Mouse (Mus musculus) liver, adult 2 months (tissue): ENCODE measurements around the gene Hist2h3c2.

Experiments used
- CTCF ChIP-seq: fragments of 200-500 bp; IDR thresholded peaks from 2 replicates; pipeline ENCODE4 v1.5.1; 2011; ENCODE audit warnings: low read depth, low read length, control low read depth
- POLR2A ChIP-seq: fragments of 200-500 bp; IDR thresholded peaks from 2 replicates; pipeline ENCODE4 v1.6.1; 2011; ENCODE audit warnings: low read length, control low read depth; ENCODE audit not compliant: insufficient read depth; ENCODE audit errors: extremely low read depth

DNA sequence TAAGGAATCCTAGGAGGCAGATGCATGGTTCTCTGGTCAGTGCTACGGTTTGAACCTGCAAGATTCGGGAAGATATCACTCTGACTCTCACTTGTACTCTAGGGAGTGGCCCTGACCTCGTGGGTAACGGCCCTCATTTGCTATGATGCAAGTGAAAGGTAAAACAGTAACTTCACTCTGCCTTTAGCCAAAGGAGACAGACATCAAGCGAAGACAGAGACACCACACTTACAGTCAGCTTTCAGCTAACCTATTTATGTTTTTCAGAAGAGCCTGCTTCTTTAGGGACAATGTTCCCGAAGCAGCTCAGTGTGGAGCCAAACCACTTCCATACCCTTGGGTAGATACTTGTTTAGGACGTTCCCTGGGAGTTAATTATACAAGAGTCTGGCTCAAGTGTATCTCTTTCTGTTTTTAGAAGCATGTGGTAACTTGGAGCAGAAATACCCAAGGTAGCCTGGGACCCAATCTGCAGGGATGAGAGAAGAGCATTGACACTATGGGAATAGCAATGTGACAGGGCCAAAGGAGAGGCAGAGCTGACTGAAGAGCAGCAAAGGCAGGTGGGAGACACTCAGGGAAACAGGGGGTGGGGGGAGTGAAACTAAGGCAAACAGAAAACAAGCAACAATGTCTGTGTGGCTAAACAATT, 5.1 kb upstream of the Hist2h3c2 start:
- TF ChIP-seq CTCF (no peak), POLR2A (no peak)
